Mouse (Mus musculus): ENCODE measurements around the gene Dusp1. TPM values are rescaled to one million over a fixed set of nuclear protein-coding genes. Genes with fewer than 3 reads are reported as not detected.
A peak's percentile ranks its signal among the peaks of the same experiment; 100 is the strongest.

Gene Dusp1
- polyA plus RNA-seq, 1 experiment from 2014 or later, result 27.3 TPM

DNA sequence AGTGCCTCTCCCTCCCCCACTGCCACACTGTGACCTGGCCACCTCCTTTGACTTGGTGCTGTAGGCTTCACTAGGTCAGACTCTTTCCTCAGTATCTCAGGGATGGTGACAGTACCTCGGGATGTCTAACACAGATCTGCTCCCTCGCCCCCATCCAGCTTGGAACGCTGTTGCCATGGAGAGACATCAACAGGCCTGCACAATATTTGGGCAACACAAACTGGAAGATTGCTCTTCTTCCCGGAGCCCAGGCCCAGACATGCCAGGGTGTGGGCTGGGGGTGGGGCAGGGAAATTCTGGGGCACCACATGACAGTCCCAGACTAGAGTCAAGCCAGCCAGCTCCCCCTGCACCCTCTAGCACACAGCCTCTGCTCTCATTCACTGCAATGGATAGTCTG is 83.3 kb downstream of the Dusp1 start:
- DNase-seq (ENCODE audit: low spot score) (no peak), ATAC-seq (ENCODE audit: low read depth) (peak; percentile 67)
- no peaks in the 10 kb centered on the region for H3K9me3 ChIP-seq (ENCODE audit: control insufficient read depth, low read length)
- WGBS, result 78% methylated on average over 4 of the region's 4 CpGs
- H3K27me3 ChIP-seq (replicated peaks; ENCODE audit: control insufficient read depth, insufficient read depth, low read length), result no peaks in the 10 kb centered on the region
- H3K4me2 ChIP-seq (ENCODE audit: low read depth, low read length), result no peak overlapping the region
- no peaks in the 10 kb centered on the region for H3K4me1 ChIP-seq (ENCODE audit: control insufficient read depth, insufficient read depth, low read length)
- H3K36me3 ChIP-seq (ENCODE audit: control insufficient read depth, insufficient read depth, low read length), result no peaks in the 10 kb centered on the region
- H3K4me3 ChIP-seq (ENCODE audit: low read depth, low read length), result no peak overlapping the region
- H3K9ac ChIP-seq (ENCODE audit: low read depth, low read length), result no peak overlapping the region
- no peak overlapping the region for H3K27ac ChIP-seq (replicated peaks; ENCODE audit: low read depth, low read length)

- H3K4me3 ChIP-seq (ENCODE audit: low read depth, low read length), result no peak overlapping the region
- no peaks in the 10 kb centered on the region for H3K36me3 ChIP-seq (ENCODE audit: control insufficient read depth, insufficient read depth, low read length)
- no peak for DNase-seq (ENCODE audit: low spot score)
- H3K27me3 ChIP-seq (replicated peaks; ENCODE audit: control insufficient read depth, insufficient read depth, low read length), result no peaks in the 10 kb centered on the region
- no peaks in the 10 kb centered on the region for H3K4me1 ChIP-seq (ENCODE audit: control insufficient read depth, insufficient read depth, low read length)
- WGBS, result 48% methylated on average over 6 of the region's 6 CpGs
- H3K4me2 ChIP-seq (ENCODE audit: low read depth, low read length), result no peak overlapping the region
- no peaks in the 10 kb centered on the region for H3K9me3 ChIP-seq (ENCODE audit: control insufficient read depth, low read length)
- no peak for ATAC-seq (ENCODE audit: low read depth)
- H3K27ac ChIP-seq (replicated peaks; ENCODE audit: low read depth, low read length), result no peak overlapping the region
- no peak overlapping the region for H3K9ac ChIP-seq (ENCODE audit: low read depth, low read length)
These were observed 85.1 kb downstream of the Dusp1 start for GRCm38 (mm10) chr17:26476871-26477270.

- DNase-seq (ENCODE audit: low spot score) (no peak), ATAC-seq (ENCODE audit: low read depth) (no peak)
- Histone ChIP-seq H3K27ac (replicated peaks; ENCODE audit: low read depth, low read length) (no peak overlapping the region), H3K4me1 (ENCODE audit: control insufficient read depth, insufficient read depth, low read length) (no peaks in the 10 kb centered on the region), H3K4me2 (ENCODE audit: low read depth, low read length) (no peak overlapping the region), H3K36me3 (ENCODE audit: control insufficient read depth, insufficient read depth, low read length) (no peaks in the 10 kb centered on the region), H3K9me3 (ENCODE audit: control insufficient read depth, low read length) (no peaks in the 10 kb centered on the region), H3K4me3 (ENCODE audit: low read depth, low read length) (no peak overlapping the region), H3K27me3 (replicated peaks; ENCODE audit: control insufficient read depth, insufficient read depth, low read length) (no peaks in the 10 kb centered on the region), H3K9ac (ENCODE audit: low read depth, low read length) (no peak overlapping the region)
- 81% methylated on average over 13 of the region's 13 CpGs for WGBS
These were observed 93.6 kb downstream of the Dusp1 start for GRCm38 (mm10) chr17:26468102-26468894.

GRCm38 (mm10) chr17:26467619-26468018 is 94.3 kb downstream of the Dusp1 start:
- no peaks in the 10 kb centered on the region for H3K4me1 ChIP-seq (ENCODE audit: control insufficient read depth, insufficient read depth, low read length)
- H3K4me2 ChIP-seq (ENCODE audit: low read depth, low read length), result no peak overlapping the region
- no peaks in the 10 kb centered on the region for H3K36me3 ChIP-seq (ENCODE audit: control insufficient read depth, insufficient read depth, low read length)
- no peak overlapping the region for H3K27ac ChIP-seq (replicated peaks; ENCODE audit: low read depth, low read length)
- no peaks in the 10 kb centered on the region for H3K9me3 ChIP-seq (ENCODE audit: control insufficient read depth, low read length)
- 78% methylated on average over 4 of the region's 4 CpGs for WGBS
- no peaks in the 10 kb centered on the region for H3K27me3 ChIP-seq (replicated peaks; ENCODE audit: control insufficient read depth, insufficient read depth, low read length)
- no peak for ATAC-seq (ENCODE audit: low read depth)
- no peak overlapping the region for H3K4me3 ChIP-seq (ENCODE audit: low read depth, low read length)
- H3K9ac ChIP-seq (ENCODE audit: low read depth, low read length), result no peak overlapping the region
- no peak for DNase-seq (ENCODE audit: low spot score)

GRCm38 (mm10) chr17:26466741-26467150 is 95.2 kb downstream of the Dusp1 start:
- H3K4me2 ChIP-seq (ENCODE audit: low read depth, low read length), result peak overlapping the region; percentile 43
- H3K27ac ChIP-seq (replicated peaks; ENCODE audit: low read depth, low read length), result no peak overlapping the region
- no peaks in the 10 kb centered on the region for H3K4me1 ChIP-seq (ENCODE audit: control insufficient read depth, insufficient read depth, low read length)
- H3K36me3 ChIP-seq (ENCODE audit: control insufficient read depth, insufficient read depth, low read length), result no peaks in the 10 kb centered on the region
- H3K27me3 ChIP-seq (replicated peaks; ENCODE audit: control insufficient read depth, insufficient read depth, low read length), result no peaks in the 10 kb centered on the region
- 0% methylated on average over 4 of the region's 4 CpGs for WGBS
- ATAC-seq (ENCODE audit: low read depth), result peak; percentile 78
- H3K4me3 ChIP-seq (ENCODE audit: low read depth, low read length), result no peak overlapping the region
- no peaks in the 10 kb centered on the region for H3K9me3 ChIP-seq (ENCODE audit: control insufficient read depth, low read length)
- H3K9ac ChIP-seq (ENCODE audit: low read depth, low read length), result 0 out of 2 replicates have a peak overlapping the region, but pooled peaks have one; percentile 28
- peak; percentile 88 for DNase-seq (ENCODE audit: low spot score)

DNA sequence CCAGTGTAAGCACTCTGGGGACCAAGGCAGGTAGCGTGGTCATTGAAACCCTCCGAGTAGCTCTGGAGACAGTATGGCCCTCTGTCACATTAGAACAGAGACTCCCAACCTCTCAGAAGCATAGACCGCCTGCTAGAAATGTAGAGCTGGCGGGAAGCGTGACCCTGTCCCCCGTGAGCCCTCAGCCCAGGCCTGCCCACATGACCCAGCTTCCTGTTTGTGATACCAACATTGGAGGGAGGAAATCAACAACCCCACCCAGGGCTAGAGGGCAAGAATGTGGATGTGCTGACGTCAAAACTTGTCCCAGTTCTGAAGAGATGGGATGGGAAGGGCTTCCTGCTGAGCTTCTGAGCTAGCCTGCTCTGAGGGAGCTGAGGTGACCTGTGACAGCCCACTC is 97.0 kb downstream of the Dusp1 start:
- H3K36me3 ChIP-seq (ENCODE audit: control insufficient read depth, insufficient read depth, low read length), result no peaks in the 10 kb centered on the region
- H3K27me3 ChIP-seq (replicated peaks; ENCODE audit: control insufficient read depth, insufficient read depth, low read length), result no peaks in the 10 kb centered on the region
- H3K4me1 ChIP-seq (ENCODE audit: control insufficient read depth, insufficient read depth, low read length), result no peaks in the 10 kb centered on the region
- H3K4me2 ChIP-seq (ENCODE audit: low read depth, low read length), result no peak overlapping the region
- H3K27ac ChIP-seq (replicated peaks; ENCODE audit: low read depth, low read length), result no peak overlapping the region
- WGBS, result 49% methylated on average over 7 of the region's 7 CpGs
- no peak for ATAC-seq (ENCODE audit: low read depth)
- no peak overlapping the region for H3K9ac ChIP-seq (ENCODE audit: low read depth, low read length)
- peak; percentile 45 for DNase-seq (ENCODE audit: low spot score)
- no peak overlapping the region for H3K4me3 ChIP-seq (ENCODE audit: low read depth, low read length)
- H3K9me3 ChIP-seq (ENCODE audit: control insufficient read depth, low read length), result no peaks in the 10 kb centered on the region

- H3K27ac ChIP-seq (replicated peaks; ENCODE audit: low read depth, low read length), result no peak overlapping the region
- no peak for ATAC-seq (ENCODE audit: low read depth)
- no peak overlapping the region for H3K4me3 ChIP-seq (ENCODE audit: low read depth, low read length)
- DNase-seq (ENCODE audit: low spot score), result no peak
- no peaks in the 10 kb centered on the region for H3K4me1 ChIP-seq (ENCODE audit: control insufficient read depth, insufficient read depth, low read length)
- H3K27me3 ChIP-seq (replicated peaks; ENCODE audit: control insufficient read depth, insufficient read depth, low read length), result no peaks in the 10 kb centered on the region
- no peaks in the 10 kb centered on the region for H3K36me3 ChIP-seq (ENCODE audit: control insufficient read depth, insufficient read depth, low read length)
- H3K9me3 ChIP-seq (ENCODE audit: control insufficient read depth, low read length), result no peaks in the 10 kb centered on the region
- H3K4me2 ChIP-seq (ENCODE audit: low read depth, low read length), result no peak overlapping the region
- H3K9ac ChIP-seq (ENCODE audit: low read depth, low read length), result no peak overlapping the region
- 66% methylated on average over 9 of the region's 9 CpGs for WGBS
These were observed 97.4 kb downstream of the Dusp1 start for GRCm38 (mm10) chr17:26464481-26464880.

DNA sequence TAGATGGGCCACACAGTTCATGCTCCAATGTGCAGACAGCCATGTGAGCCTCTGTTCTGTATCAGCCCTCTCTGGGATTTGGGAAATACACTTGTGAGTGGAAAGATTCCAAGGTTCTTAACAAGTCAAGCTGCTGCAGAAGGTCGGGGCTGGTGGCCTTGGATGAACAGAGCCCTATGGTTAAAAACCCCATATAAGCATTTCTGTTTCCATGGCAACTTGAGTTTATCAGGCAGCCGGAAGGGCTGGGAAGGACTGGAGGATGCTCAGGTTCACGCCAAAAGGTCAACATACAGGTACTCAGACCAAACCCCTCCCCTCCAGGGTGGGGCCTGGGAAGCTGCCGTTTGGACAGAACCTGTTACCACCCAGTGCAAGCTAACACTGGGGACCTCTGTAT is 97.9 kb downstream of the Dusp1 start:
- 40% methylated on average over 4 of the region's 4 CpGs for WGBS
- no peak for ATAC-seq (ENCODE audit: low read depth)
- Histone ChIP-seq H3K4me2 (ENCODE audit: low read depth, low read length) (no peak overlapping the region), H3K9me3 (ENCODE audit: control insufficient read depth, low read length) (no peaks in the 10 kb centered on the region), H3K36me3 (ENCODE audit: control insufficient read depth, insufficient read depth, low read length) (no peaks in the 10 kb centered on the region), H3K9ac (ENCODE audit: low read depth, low read length) (no peak overlapping the region), H3K27me3 (replicated peaks; ENCODE audit: control insufficient read depth, insufficient read depth, low read length) (no peaks in the 10 kb centered on the region), H3K4me3 (ENCODE audit: low read depth, low read length) (no peak overlapping the region), H3K27ac (replicated peaks; ENCODE audit: low read depth, low read length) (no peak overlapping the region), H3K4me1 (ENCODE audit: control insufficient read depth, insufficient read depth, low read length) (no peaks in the 10 kb centered on the region)
- DNase-seq (ENCODE audit: low spot score), result no peak

DNA sequence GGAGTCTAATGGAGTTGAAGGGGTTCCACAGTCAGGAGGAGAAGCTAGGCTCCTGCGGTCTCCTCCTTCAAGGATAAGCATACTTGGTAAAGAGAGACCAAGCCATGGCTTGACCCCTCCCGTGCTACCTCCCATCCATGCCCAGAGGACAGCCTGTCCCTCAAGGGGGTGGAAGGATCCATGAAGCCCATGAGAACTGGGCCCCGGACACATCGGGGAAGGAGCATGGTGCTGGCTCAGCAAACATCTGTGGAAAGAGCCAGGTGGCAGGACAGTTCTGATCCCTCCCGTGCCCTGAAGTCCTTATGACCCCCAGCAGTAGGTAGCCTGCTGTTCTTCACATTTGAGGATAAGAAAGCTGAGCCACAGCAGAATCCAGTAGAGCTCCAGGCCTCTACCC is 98.5 kb downstream of the Dusp1 start:
- Histone ChIP-seq H3K9me3 (ENCODE audit: control insufficient read depth, low read length) (no peaks in the 10 kb centered on the region), H3K36me3 (ENCODE audit: control insufficient read depth, insufficient read depth, low read length) (no peaks in the 10 kb centered on the region), H3K9ac (ENCODE audit: low read depth, low read length) (no peak overlapping the region), H3K27me3 (replicated peaks; ENCODE audit: control insufficient read depth, insufficient read depth, low read length) (no peaks in the 10 kb centered on the region), H3K4me2 (ENCODE audit: low read depth, low read length) (no peak overlapping the region), H3K4me3 (ENCODE audit: low read depth, low read length) (no peak overlapping the region), H3K4me1 (ENCODE audit: control insufficient read depth, insufficient read depth, low read length) (no peaks in the 10 kb centered on the region), H3K27ac (replicated peaks; ENCODE audit: low read depth, low read length) (no peak overlapping the region)
- ATAC-seq (ENCODE audit: low read depth) (no peak), DNase-seq (ENCODE audit: low spot score) (no peak)
- 85% methylated on average over 5 of the region's 5 CpGs for WGBS
